Mouse (Mus musculus): ENCODE results near the gene Bcor.

The Bcor gene

GRCm38 (mm10) chrX:12151269-12151995 lies 8.7 kb downstream of the Bcor start:
- DNase-seq (ENCODE audit: low read depth, low spot score): peak; percentile 77

- no peak for DNase-seq (ENCODE audit: low read depth, low spot score)
Measured at GRCm38 (mm10) chrX:12150425-12150824, 9.7 kb downstream of the Bcor start.

GRCm38 (mm10) chrX:12146263-12146662 lies 13.9 kb downstream of the Bcor start:
- DNase-seq (ENCODE audit: low read depth, low spot score): no peak

GRCm38 (mm10) chrX:12142832-12143231 lies 17.3 kb downstream of the Bcor start:
- DNase-seq (ENCODE audit: low read depth, low spot score): no peak

GRCm38 (mm10) chrX:12140086-12140740 lies 19.9 kb downstream of the Bcor start:
- DNase-seq (ENCODE audit: low read depth, low spot score): no peak

GRCm38 (mm10) chrX:12138266-12138665 lies 21.9 kb downstream of the Bcor start:
- DNase-seq (ENCODE audit: low read depth, low spot score): no peak

- DNase-seq (ENCODE audit: low read depth, low spot score): no peak
Measured at GRCm38 (mm10) chrX:12137121-12137521, 23.0 kb downstream of the Bcor start.

GRCm38 (mm10) chrX:12136261-12137101 lies 23.7 kb downstream of the Bcor start:
- peak; percentile 55 for DNase-seq (ENCODE audit: low read depth, low spot score)

- peak; percentile 73 for DNase-seq (ENCODE audit: low read depth, low spot score)
Measured at GRCm38 (mm10) chrX:12135121-12136111, 24.7 kb downstream of the Bcor start.

GRCm38 (mm10) chrX:12134541-12134940 lies 25.6 kb downstream of the Bcor start:
- DNase-seq (ENCODE audit: low read depth, low spot score): peak; percentile 72

GRCm38 (mm10) chrX:12133836-12134431 lies 26.2 kb downstream of the Bcor start:
- DNase-seq (ENCODE audit: low read depth, low spot score): no peak

GRCm38 (mm10) chrX:12133178-12133835 lies 26.8 kb downstream of the Bcor start:
- DNase-seq (ENCODE audit: low read depth, low spot score): no peak

- no peak for DNase-seq (ENCODE audit: low read depth, low spot score)
Measured at GRCm38 (mm10) chrX:12132541-12133177, 27.5 kb downstream of the Bcor start.

GRCm38 (mm10) chrX:12129828-12130809 lies 30.0 kb downstream of the Bcor start:
- no peak for DNase-seq (ENCODE audit: low read depth, low spot score)

- peak; percentile 46 for DNase-seq (ENCODE audit: low read depth, low spot score)
Measured at GRCm38 (mm10) chrX:12129230-12129629, 30.9 kb downstream of the Bcor start.

GRCm38 (mm10) chrX:12128165-12129083 lies 31.7 kb downstream of the Bcor start:
- DNase-seq (ENCODE audit: low read depth, low spot score): peak; percentile 50

- no peak for DNase-seq (ENCODE audit: low read depth, low spot score)
Measured at GRCm38 (mm10) chrX:12127799-12128164, 32.4 kb downstream of the Bcor start.

All from brain, adult 2 months (tissue).